Mouse (Mus musculus) liver, embryonic 12.5 days (tissue): ENCODE results near the gene Gm13769. TPM values are rescaled to one million over a fixed set of nuclear protein-coding genes. Genes with fewer than 3 reads are reported as not detected.
"Not testable (repeated sequence)": the region's sequence is repeated elsewhere in the genome, so short reads cannot be mapped to it uniquely, and the experiment has no call there.

Experiments
- ATAC-seq: fragments of 200-750 bp; cut with Nextera tagmentation; 2 replicates; pipeline ENCODE4 v1.8.0; 2017; ENCODE audit warnings: moderate number of reproducible peaks, mild to moderate bottlenecking, moderate library complexity
- H3K27ac ChIP-seq: fragments of 300-500 bp; sonication (generic); 2 replicates; pipeline ENCODE4 v1.5.1; 2016; ENCODE audit warnings: mild to moderate bottlenecking
- H3K27me3 ChIP-seq: fragments of 300-500 bp; sonication (generic); replicated peaks from 2 replicates; pipeline ENCODE4 v1.6.1; 2016; ENCODE audit warnings: mild to moderate bottlenecking, moderate library complexity
- H3K36me3 ChIP-seq: fragments of 300-500 bp; sonication (generic); 2 replicates; pipeline ENCODE4 v1.6.1; 2016; ENCODE audit warnings: mild to moderate bottlenecking, moderate library complexity
- H3K4me1 ChIP-seq: fragments of 300-500 bp; sonication (generic); 2 replicates; pipeline ENCODE4 v1.6.1; 2016
- H3K4me2 ChIP-seq: fragments of 300-500 bp; sonication (generic); 2 replicates; pipeline ENCODE4 v1.6.1; 2016; ENCODE audit warnings: mild to moderate bottlenecking, moderate library complexity
- H3K4me3 ChIP-seq: fragments of 300-500 bp; sonication (generic); 2 replicates; pipeline ENCODE4 v1.5.1; 2016; ENCODE audit warnings: mild to moderate bottlenecking, moderate library complexity
- H3K9ac ChIP-seq: fragments of 300-500 bp; sonication (generic); 2 replicates; pipeline ENCODE4 v1.6.1; 2016; ENCODE audit warnings: mild to moderate bottlenecking, moderate library complexity
- H3K9me3 ChIP-seq: fragments of 300-500 bp; sonication (generic); replicated peaks from 2 replicates; pipeline ENCODE4 v1.6.1; 2016; ENCODE audit warnings: mild to moderate bottlenecking, moderate library complexity
- WGBS: fragments of 180-500 bp; shearing (Covaris S2); methylation state at CpG from one replicate; pipeline ENCODE4 v1.1.7; 2016; ENCODE audit not compliant: insufficient replicate concordance; 5-methylcytosine and 5-hydroxymethylcytosine counted together
- polyA plus RNA-seq: library from polyadenylated mRNA; unstranded; fragments of >200 nt; fragmentation: Nextera tagmentation; extraction: Ambion mirVana; gene quantifications from 2 replicates; pipeline ENCODE4 v1.2.1, GENCODE M21; 2016

Gm13769 gene
- 0.08 TPM in 1 of 2 replicates, not detected in the other for polyA plus RNA-seq

- H3K9me3 ChIP-seq, H3K36me3 ChIP-seq, H3K4me3 ChIP-seq, H3K9ac ChIP-seq, H3K27ac ChIP-seq, H3K4me1 ChIP-seq, ATAC-seq, H3K4me2 ChIP-seq, H3K27me3 ChIP-seq: not testable (repeated sequence)
- WGBS: no CpG with 5 or more reads among the region's 6 CpGs
These were observed at the start of gene Gm13769 for GRCm38 (mm10) chr2:90321900-90322299. Gm13769 (plus strand) TSS chr2:90322200.

DNA sequence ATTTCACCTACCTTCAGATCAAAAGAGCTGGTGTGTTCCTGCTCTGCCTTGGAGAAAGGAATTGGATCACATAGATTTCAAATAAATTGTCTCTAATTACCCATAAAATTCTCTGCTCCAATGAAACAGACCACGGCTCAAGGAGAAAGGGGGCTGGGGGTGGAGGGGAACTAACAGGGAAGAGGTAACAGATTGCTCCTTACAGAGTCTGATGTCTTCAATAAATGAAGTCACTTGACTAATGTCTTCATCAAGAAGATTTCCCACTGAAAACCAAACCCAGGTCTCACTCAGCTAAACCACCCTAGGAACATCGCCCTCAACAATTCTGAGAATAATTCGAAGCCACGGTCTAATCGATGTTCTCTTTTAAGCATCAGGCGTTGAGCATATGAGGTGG is 29.3 kb upstream of the Gm13769 start, which contains the start of gene Olfr1272:
Gene Olfr1272 (minus strand): TSS at position 101 of the 400 bp plus-strand sequence.
- H3K9me3 ChIP-seq: no peaks in the 10 kb centered on the region
- H3K4me2 ChIP-seq: no peak within 1 kb of the TSS
- no peak within 1 kb of the TSS for H3K27ac ChIP-seq
- ATAC-seq: no peak
- no peaks in the 10 kb centered on the region for H3K4me1 ChIP-seq
- H3K9ac ChIP-seq: no peak within 1 kb of the TSS
- no peaks in the 10 kb centered on the region for H3K27me3 ChIP-seq
- WGBS: 74% methylated on average over 6 of the region's 6 CpGs
- no peak within 1 kb of the TSS for H3K4me3 ChIP-seq
- no peaks in the 10 kb centered on the region for H3K36me3 ChIP-seq

DNA sequence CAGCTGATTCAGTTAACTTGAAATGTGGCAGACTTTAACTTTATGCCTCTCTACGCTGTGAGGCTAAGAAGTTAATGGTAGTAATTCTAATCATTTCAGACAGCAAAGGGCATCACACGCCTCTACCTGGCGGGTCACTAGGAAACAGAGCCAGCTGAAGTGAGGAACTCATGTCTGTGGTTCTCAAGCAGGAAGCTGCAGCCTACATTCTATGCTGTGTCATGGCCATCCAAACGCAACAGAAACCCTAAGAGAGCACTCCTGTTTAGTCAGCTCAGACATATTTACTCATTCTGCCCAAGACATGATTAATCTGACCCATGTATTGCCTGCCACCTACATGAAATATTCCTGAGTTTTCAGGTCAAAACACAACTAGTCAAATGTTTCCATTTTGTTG is 24.7 kb downstream of the Gm13769 start:
- not testable (repeated sequence) for H3K36me3 ChIP-seq, ATAC-seq, H3K4me2 ChIP-seq, H3K4me1 ChIP-seq, H3K27ac ChIP-seq, H3K27me3 ChIP-seq, H3K9ac ChIP-seq, H3K9me3 ChIP-seq, H3K4me3 ChIP-seq
- WGBS: no CpG with 5 or more reads among the region's 4 CpGs

GRCm38 (mm10) chr2:90351047-90351446 is 29.0 kb downstream of the Gm13769 start:
- not testable (repeated sequence) for H3K27ac ChIP-seq, H3K36me3 ChIP-seq, H3K4me3 ChIP-seq, H3K27me3 ChIP-seq, H3K9ac ChIP-seq, H3K4me2 ChIP-seq, H3K9me3 ChIP-seq, H3K4me1 ChIP-seq, ATAC-seq
- no CpG with 5 or more reads among the region's 6 CpGs for WGBS

DNA sequence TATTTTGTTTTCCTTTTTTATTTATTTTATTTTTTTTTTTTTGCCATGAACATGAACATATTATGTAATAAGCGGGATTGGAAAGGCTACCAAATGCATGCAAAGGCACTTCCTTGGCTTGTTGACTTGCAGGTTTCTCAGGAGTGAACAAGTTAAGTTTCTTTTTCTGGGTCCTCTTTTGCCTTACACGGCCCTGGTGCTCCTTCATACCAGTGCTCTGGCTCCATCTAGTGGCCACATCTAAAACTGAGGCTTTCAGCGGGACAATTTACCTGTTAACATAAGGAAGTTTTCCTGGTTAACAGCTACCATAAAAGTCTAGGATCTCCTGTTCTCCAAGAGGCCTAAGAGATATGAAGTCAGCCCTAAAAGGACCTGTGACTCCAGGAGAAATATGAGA is 29.5 kb downstream of the Gm13769 start:
- not testable (repeated sequence) for H3K4me1 ChIP-seq, ATAC-seq, H3K27ac ChIP-seq, H3K9me3 ChIP-seq, H3K36me3 ChIP-seq, H3K4me2 ChIP-seq, H3K4me3 ChIP-seq, H3K27me3 ChIP-seq, H3K9ac ChIP-seq
- WGBS: no CpG with 5 or more reads among the region's 3 CpGs

GRCm38 (mm10) chr2:90359229-90359628 is 37.2 kb downstream of the Gm13769 start:
- ATAC-seq, H3K27ac ChIP-seq, H3K9ac ChIP-seq: not testable (repeated sequence)

DNA sequence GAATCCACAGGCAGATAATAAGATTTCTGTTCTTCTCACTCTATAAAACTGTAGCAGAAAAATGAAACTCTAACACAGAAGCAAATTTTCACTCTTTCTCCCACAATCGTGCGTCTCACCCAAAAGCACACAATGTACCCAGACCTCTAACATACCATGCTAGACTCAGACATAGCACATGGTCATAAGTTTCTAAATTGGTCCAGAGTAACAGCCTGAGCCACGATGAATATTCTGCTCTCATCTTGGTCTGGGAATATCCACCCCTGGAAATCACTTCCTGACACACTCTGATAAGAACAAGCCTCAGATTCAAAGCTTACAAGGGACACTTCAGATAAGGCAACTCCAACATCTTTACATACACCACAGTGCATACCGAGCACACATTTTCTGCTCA is 38.2 kb downstream of the Gm13769 start:
- not testable (repeated sequence) for H3K27me3 ChIP-seq, ATAC-seq, H3K27ac ChIP-seq, H3K9me3 ChIP-seq, H3K9ac ChIP-seq, H3K36me3 ChIP-seq, H3K4me2 ChIP-seq, H3K4me1 ChIP-seq, H3K4me3 ChIP-seq
- no CpG with 5 or more reads among the region's 4 CpGs for WGBS

More at GRCm38 (mm10) chr2:90359229-90359628, 37.2 kb downstream of the Gm13769 start:
- no CpG with 5 or more reads among the region's 5 CpGs for WGBS
- H3K36me3 ChIP-seq, H3K4me2 ChIP-seq, H3K4me1 ChIP-seq, H3K9me3 ChIP-seq, H3K4me3 ChIP-seq, H3K27me3 ChIP-seq: not testable (repeated sequence)

Other genes starting within 250 kb of the Gm13769 start
- not detected in 2 replicates for gene Olfr1269, start 200.8 kb upstream of the Gm13769 start, polyA plus RNA-seq
- not detected in 2 replicates for gene Olfr32, start 179.9 kb upstream of the Gm13769 start, polyA plus RNA-seq
- gene Olfr1270, start 169.1 kb upstream of the Gm13769 start, polyA plus RNA-seq: not detected in 2 replicates
- 0.05 TPM in 1 of 2 replicates, not detected in the other for gene Olfr1506, start 97.7 kb upstream of the Gm13769 start, polyA plus RNA-seq
- gene Olfr142, start 64.6 kb upstream of the Gm13769 start, polyA plus RNA-seq: not detected in 2 replicates
- gene Olfr1271, start 51.2 kb upstream of the Gm13769 start, polyA plus RNA-seq: not detected in 2 replicates
- not detected in 2 replicates for gene Olfr1272, start 29.4 kb upstream of the Gm13769 start, polyA plus RNA-seq
- gene Olfr1274-ps, start 76.5 kb downstream of the Gm13769 start, polyA plus RNA-seq: not detected in 2 replicates